13 mouse cellular contexts compared by ENCODE assay signal in the genomic region with DNA sequence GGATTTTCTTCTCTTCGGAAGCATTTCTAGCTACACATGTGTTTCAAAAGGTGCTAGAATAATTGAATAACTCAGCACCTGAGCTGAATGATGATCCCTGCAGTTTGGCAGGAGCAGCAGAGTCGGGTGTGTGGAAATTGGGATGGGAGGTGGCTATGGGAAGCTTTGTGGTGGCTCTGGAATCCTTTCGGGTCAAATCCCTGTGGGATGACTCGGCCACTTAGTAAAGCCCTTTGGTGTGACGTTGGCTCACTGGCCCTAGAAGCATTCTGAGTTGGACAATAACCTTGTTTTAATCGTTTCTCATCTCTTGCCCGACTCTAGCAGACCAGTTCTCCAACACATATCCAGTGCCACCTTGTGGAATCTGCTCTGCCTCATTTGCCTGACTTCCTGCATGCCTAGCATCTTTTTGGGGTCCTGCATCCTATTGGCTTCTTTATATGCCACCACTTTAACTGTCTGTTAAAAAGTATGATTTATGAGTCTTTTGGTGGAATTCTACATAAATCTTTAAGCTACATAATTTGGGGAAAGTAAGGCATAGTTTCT.
DNase-seq lines count a peak whose midpoint lies in the region; ATAC-seq and TF ChIP-seq lines count a peak whose summit lies in the region.
"Had no signal": no experiment of that assay in that cellular context is flagged by ENCODE, and none has a peak within 500 bp of the region (broad histone marks: within the 10 kb centered on the region; RNA-seq: fewer than 3 reads in every experiment).

No protein-coding gene starts in this region.

- H3K27me3 ChIP-seq in Patski (no peaks in the 10 kb centered on the region), myocyte (ENCODE audit: control insufficient read depth, insufficient read depth, insufficient read length) (no peaks in the 10 kb centered on the region)
- H3K27me3 ChIP-seq: liver, embryonic 15.5 days had no signal

- peak; percentile 11; the same call in 1 of the 2 replicates for TF ChIP-seq CTCF in gastrocnemius, adult 2 months (IDR thresholded peaks at IDR 0.05)
- peak; percentile 32 for TF ChIP-seq CTCF in left cerebral cortex, adult 2 months (IDR thresholded peaks at IDR 0.05)
- TF ChIP-seq CTCF in Patski (IDR thresholded peaks at IDR 0.05): peak; percentile 75

- TF ChIP-seq POLR2A in myocyte (IDR thresholded peaks at IDR 0.05; ENCODE audit: insufficient read length, low read depth): no peak

- no peak overlapping the region for H3ac ChIP-seq in myocyte (ENCODE audit: control insufficient read depth, insufficient read length)

- no peaks in the 10 kb centered on the region for H3K79me2 ChIP-seq in myocyte (ENCODE audit: control insufficient read depth, insufficient read depth)

- H3K36me3 ChIP-seq in myocyte (ENCODE audit: control insufficient read depth, insufficient read depth): no peaks in the 10 kb centered on the region
- H3K36me3 ChIP-seq: liver, embryonic 15.5 days had no signal

- in situ Hi-C loops in Patski (cut with MboI; ENCODE audit: low pct_unique_long_range_greater_than_20kb): loop anchor here (5.0 kb wide), 2 partner anchors 85 to 265 kb away; no protein-coding TSS in a partner anchor

- no peak for DNase-seq in gastrocnemius, adult 2 months
- no peak for DNase-seq in gastrocnemius, postnatal 4 days (ENCODE audit: low spot score in 2 of 2)
- DNase-seq in left cerebral cortex, adult 2 months (ENCODE audit: extremely low spot score in 1 of 2, low spot score in 2 of 2): no peak
- no peak for DNase-seq in left cerebral cortex, postnatal 36 days (ENCODE audit: low spot score in 2 of 2)
- DNase-seq in Patski (ENCODE audit: low read depth, low spot score): no peak
- DNase-seq in thymus, adult 18-20 months: no peak
- DNase-seq: adrenal gland, adult 8-10 months; embryo, embryonic 11 days; kidney, postnatal 10 days had no signal

- no peak overlapping the region for H3K27ac ChIP-seq in gastrocnemius, adult 2 months
- peak overlapping the region; percentile 87 for H3K27ac ChIP-seq in left cerebral cortex, adult 2 months
- H3K27ac ChIP-seq: liver, embryonic 15.5 days; macrophage had no signal

- peak overlapping the region; percentile 31 for H3K4me2 ChIP-seq in myocyte (ENCODE audit: low read depth)
- H3K4me2 ChIP-seq: liver, embryonic 15.5 days had no signal

- CTCF ChIA-PET in Patski (lab: Charles Lee): interaction anchor here (0.6 to 3.5 kb wide), 12 partner anchors 10 to 265 kb away, joined by 3 to 14 read pairs (median 4); no protein-coding TSS in a partner anchor

- peak; percentile 90 for ATAC-seq in Patski

- intact Hi-C loops in gastrocnemius, adult 2 months (cut with DNase I): no loop called here
- intact Hi-C loops in left cerebral cortex, adult 2 months (cut with DNase I): loop anchor here (5.0 kb wide), 3 partner anchors 90 to 260 kb away; partner anchors contain the start of gene Epc2
- intact Hi-C loops in left cerebral cortex, postnatal 36 days (cut with DNase I): loop anchor here (5.0 kb wide), 1 partner anchor 260 kb away; the partner anchor contains the start of gene Epc2

- H3K4me3 ChIP-seq in gastrocnemius, adult 2 months: no peak overlapping the region
- H3K4me3 ChIP-seq in left cerebral cortex, adult 2 months: no peak overlapping the region
- H3K4me3 ChIP-seq in myocyte: no peak overlapping the region
- H3K4me3 ChIP-seq: erythroblast, embryonic 14.5 days; liver, embryonic 15.5 days had no signal

- POLR2A ChIA-PET in Patski (lab: Charles Lee): no interaction called here

TF ChIP-seq in myocyte, 11 proteins besides CTCF, POLR2A, EP300 and RAD21:
- no peak for TF ChIP-seq MYOG (IDR thresholded peaks at IDR 0.05; ENCODE audit: control insufficient read depth in 1 of 3, insufficient read depth in 1 of 3, insufficient read length in 2 of 3, low read depth in 2 of 3)
- TF ChIP-seq TCF3 (IDR thresholded peaks at IDR 0.05; ENCODE audit: insufficient read length, low read depth): no peak
- TF ChIP-seq TCF12 (IDR thresholded peaks at IDR 0.05; ENCODE audit: insufficient read depth, poor library complexity, severe bottlenecking): no peak
- TF ChIP-seq MAX (IDR thresholded peaks at IDR 0.05; ENCODE audit: low read depth): no peak
- TF ChIP-seq E2F4 (IDR thresholded peaks at IDR 0.05; ENCODE audit: insufficient read depth): no peak
- TF ChIP-seq USF1 (IDR thresholded peaks at IDR 0.05; ENCODE audit: low read depth): no peak
- no peak for TF ChIP-seq REST (IDR thresholded peaks at IDR 0.05; ENCODE audit: insufficient read depth, insufficient read length)
- no peak for TF ChIP-seq POLR2AphosphoS2 (IDR thresholded peaks at IDR 0.05; ENCODE audit: insufficient read length, low read depth)
- no peak for TF ChIP-seq MYOD1 (IDR thresholded peaks at IDR 0.05; ENCODE audit: control insufficient read depth in 1 of 3, insufficient read length in 2 of 3, low read depth in 2 of 3)

Comparison
In these comparisons a context has a peak if more than half of its experiments do, and no peak if none do; other contexts are left out.
1. CTCF ChIP-seq: peak in every context shown above with its lines; median percentile 75 in Patski; 32 in left cerebral cortex, adult 2 months; 11 in gastrocnemius, adult 2 months.